Mouse (Mus musculus) testis, adult 2 months (tissue): Measurements from ENCODE around the gene BC048403. TPM values are rescaled to one million over a fixed set of nuclear protein-coding genes. Genes with fewer than 3 reads are reported as not detected.

Experiments used
- H3K27ac ChIP-seq: fragments of 200-500 bp; 2 replicates; pipeline ENCODE4 v1.5.1; 2012; ENCODE audit warnings: low read depth, low read length; ENCODE audit not compliant: control insufficient read depth, insufficient read depth
- H3K27me3 ChIP-seq: fragments of 200-500 bp; 2 replicates; pipeline ENCODE4 v1.6.1; 2012; ENCODE audit warnings: mild to moderate bottlenecking, low read length, moderate library complexity; ENCODE audit not compliant: control insufficient read depth, insufficient read depth
- H3K36me3 ChIP-seq: fragments of 200-500 bp; 2 replicates; pipeline ENCODE4 v1.6.1; 2012; ENCODE audit warnings: mild to moderate bottlenecking, low read length; ENCODE audit not compliant: control insufficient read depth, insufficient read depth
- H3K4me1 ChIP-seq: fragments of 200-500 bp; 2 replicates; pipeline ENCODE4 v1.6.1; 2012; ENCODE audit warnings: low read length; ENCODE audit not compliant: control insufficient read depth, insufficient read depth
- H3K4me3 ChIP-seq: fragments of 200-500 bp; 2 replicates; pipeline ENCODE4 v1.5.1; 2012; ENCODE audit warnings: low read depth, mild to moderate bottlenecking, low read length, moderate library complexity, mixed read lengths; ENCODE audit not compliant: control insufficient read depth
- CTCF ChIP-seq: fragments of 200-500 bp; IDR thresholded peaks from 2 replicates; pipeline ENCODE4 v1.5.1; 2012; ENCODE audit warnings: low read depth, mild to moderate bottlenecking, inconsistent platforms, low read length, moderate library complexity; ENCODE audit not compliant: control insufficient read depth, insufficient read depth, insufficient replicate concordance
- POLR2A ChIP-seq: fragments of 200-500 bp; IDR thresholded peaks from 2 replicates; pipeline ENCODE4 v1.6.1; 2012; ENCODE audit warnings: low read depth, mild to moderate bottlenecking, inconsistent platforms, low read length, moderate library complexity; ENCODE audit not compliant: control insufficient read depth
- polyA plus RNA-seq: library from polyadenylated mRNA; depleted of rRNA; stranded (reverse); fragments of >200 nt; gene quantifications from 2 replicates; pipeline ENCODE4 v1.2.3, GENCODE M21; 2012

The BC048403 gene
- polyA plus RNA-seq, 1 experiment = 3.0 TPM

- H3K4me1 ChIP-seq = peaks cover 25% of the 10 kb centered on the region
These were observed 22.9 kb upstream of the BC048403 start for GRCm38 (mm10) chr10:121716862-121717261.

DNA sequence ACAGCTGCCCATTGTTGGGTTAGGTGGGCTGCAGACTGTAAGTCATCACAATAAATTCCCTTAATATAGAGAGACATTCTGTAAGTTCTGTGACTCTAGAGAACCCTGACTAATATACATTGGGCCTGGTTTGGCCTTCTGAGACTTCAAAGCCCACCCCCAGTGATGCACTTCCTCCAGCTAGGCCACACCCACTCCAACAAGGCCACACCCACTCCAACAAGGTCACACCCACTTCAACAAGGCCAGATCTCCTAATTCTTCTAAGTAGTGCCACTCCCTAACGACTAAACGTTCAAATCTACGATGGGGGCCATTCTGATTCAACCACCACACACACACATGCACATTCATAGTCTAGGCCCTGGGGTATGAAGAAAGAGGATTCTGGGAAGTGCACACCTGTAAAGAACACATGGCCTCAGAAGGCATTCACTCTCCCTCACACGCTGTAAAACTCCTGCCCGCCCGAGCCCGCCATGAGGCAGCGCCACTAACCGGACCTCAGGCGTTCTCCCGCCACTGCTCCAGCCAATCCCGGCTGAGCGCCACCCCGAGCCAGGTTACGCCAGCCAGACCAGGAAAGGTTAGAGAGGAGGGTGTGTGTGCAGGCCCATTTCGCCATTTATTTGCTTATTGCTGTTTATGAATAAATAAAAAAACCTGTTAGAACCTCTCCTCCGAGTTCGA is 20.7 kb upstream of the BC048403 start:
- Histone ChIP-seq H3K27ac (no peak overlapping the region), H3K36me3 (no peaks in the 10 kb centered on the region), H3K4me1 (peaks cover 25% of the 10 kb centered on the region), H3K27me3 (no peaks in the 10 kb centered on the region), H3K4me3 (peak overlapping the region; percentile 53)
- TF ChIP-seq CTCF (no peak), POLR2A (no peak)

More at GRCm38 (mm10) chr10:121716862-121717261, 22.9 kb upstream of the BC048403 start:
- Histone ChIP-seq H3K4me3 (no peak overlapping the region), H3K27ac (no peak overlapping the region), H3K27me3 (no peaks in the 10 kb centered on the region), H3K36me3 (no peaks in the 10 kb centered on the region)
- no peak for TF ChIP-seq CTCF
- no peak for TF ChIP-seq POLR2A

DNA sequence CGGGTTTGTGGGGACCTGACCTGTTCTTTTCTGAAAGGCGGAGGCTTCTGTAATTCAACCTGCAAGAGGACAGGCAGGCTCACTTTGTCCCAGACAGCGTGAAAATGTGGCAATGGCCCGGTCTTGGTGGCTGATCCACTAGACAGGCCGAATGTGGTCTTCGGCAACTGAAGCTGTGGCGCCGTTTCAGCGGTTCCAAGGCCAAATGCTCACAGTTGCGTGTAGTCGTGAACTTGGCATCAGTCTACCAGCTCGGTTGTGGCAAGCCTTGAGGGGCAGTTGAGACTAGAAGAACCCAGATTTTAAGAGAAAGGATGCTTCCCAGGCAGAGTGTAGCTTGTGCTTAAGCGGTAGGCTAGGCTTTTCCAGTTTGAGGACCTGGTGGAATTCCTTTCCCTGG is 19.0 kb upstream of the BC048403 start:
- TF ChIP-seq CTCF = no peak
- no peak for TF ChIP-seq POLR2A
- no peak overlapping the region for H3K27ac ChIP-seq
- peak overlapping the region; percentile 12 for H3K4me3 ChIP-seq
- H3K27me3 ChIP-seq = no peaks in the 10 kb centered on the region
- H3K36me3 ChIP-seq = no peaks in the 10 kb centered on the region
- H3K4me1 ChIP-seq = peaks cover 25% of the 10 kb centered on the region

- Histone ChIP-seq H3K27me3 (no peaks in the 10 kb centered on the region), H3K4me1 (peaks cover 18% of the 10 kb centered on the region), H3K36me3 (no peaks in the 10 kb centered on the region), H3K4me3 (peak overlapping the region; percentile 79), H3K27ac (no peak overlapping the region)
- no peak for TF ChIP-seq POLR2A
- no peak for TF ChIP-seq CTCF
These were observed 13.2 kb upstream of the BC048403 start for GRCm38 (mm10) chr10:121726505-121726904.

- Histone ChIP-seq H3K36me3 (no peaks in the 10 kb centered on the region), H3K27me3 (no peaks in the 10 kb centered on the region), H3K27ac (no peak overlapping the region), H3K4me3 (peak overlapping the region; percentile 79), H3K4me1 (peaks cover 16% of the 10 kb centered on the region)
- TF ChIP-seq CTCF = no peak
- no peak for TF ChIP-seq POLR2A
These were observed 12.6 kb upstream of the BC048403 start for GRCm38 (mm10) chr10:121727151-121727550.

GRCm38 (mm10) chr10:121728226-121728625 is 11.5 kb upstream of the BC048403 start:
- peaks cover 16% of the 10 kb centered on the region for H3K4me1 ChIP-seq
- no peak overlapping the region for H3K27ac ChIP-seq
- no peaks in the 10 kb centered on the region for H3K36me3 ChIP-seq
- no peaks in the 10 kb centered on the region for H3K27me3 ChIP-seq
- no peak for TF ChIP-seq POLR2A
- no peak for TF ChIP-seq CTCF
- H3K4me3 ChIP-seq = peak overlapping the region; percentile 76

DNA sequence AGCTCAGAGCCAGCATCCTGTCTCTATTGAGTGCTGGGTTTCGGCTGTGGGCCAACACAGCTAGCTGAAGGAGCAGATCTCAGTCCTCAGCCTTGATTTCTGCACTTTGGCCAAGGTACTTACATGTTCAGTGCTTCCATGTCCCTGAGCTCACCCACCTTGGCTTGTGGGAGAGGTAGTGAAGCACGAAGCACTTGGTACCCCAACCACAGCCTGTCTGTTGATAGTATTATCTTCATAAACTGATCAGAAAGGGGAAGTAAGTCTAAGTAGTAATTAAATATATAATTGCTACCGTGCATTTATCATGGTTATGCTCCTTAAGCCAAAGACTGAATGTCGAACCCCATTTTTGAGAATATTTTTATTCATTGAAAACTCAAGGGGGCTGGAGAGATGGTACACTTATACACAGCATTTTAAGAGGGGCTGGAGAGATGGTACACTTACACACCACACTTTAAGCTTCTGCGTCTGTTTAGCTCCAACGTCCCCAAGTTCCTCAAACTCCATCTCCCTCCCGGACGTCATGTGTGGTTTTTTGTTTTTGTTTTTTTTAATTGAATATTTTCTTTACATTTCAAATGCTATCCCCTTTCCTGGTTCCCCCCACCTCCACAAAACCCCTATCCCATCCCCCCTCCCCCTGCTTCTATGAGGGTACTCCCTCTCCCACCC is 8.6 kb upstream of the BC048403 start:
- TF ChIP-seq CTCF (no peak), POLR2A (no peak)
- Histone ChIP-seq H3K27me3 (no peaks in the 10 kb centered on the region), H3K4me1 (peaks cover 16% of the 10 kb centered on the region), H3K36me3 (no peaks in the 10 kb centered on the region), H3K27ac (no peak overlapping the region), H3K4me3 (no peak overlapping the region)
